Mouse (Mus musculus) MEL (cell line): Measurements from ENCODE around the gene Sprn. TPM values are rescaled to one million over a fixed set of nuclear protein-coding genes. Genes with fewer than 3 reads are reported as not detected.

Source experiments
- DNase-seq: peaks from one replicate; pipeline ENCODE4 v3.0.0; 2011; ENCODE audit warnings: low read depth, low spot score
- H3K27ac ChIP-seq: 2 replicates; pipeline ENCODE4 v1.5.1; 2012; ENCODE audit warnings: low read depth, mild to moderate bottlenecking, control low read depth, low read length, moderate library complexity; ENCODE audit not compliant: control insufficient read depth
- H3K27me3 ChIP-seq, 2 experiments: fragments of 150-350 bp in 1 of 2; sonication (generic) in 1 of 2; 2 replicates each; pipeline ENCODE4 v1.6.1; 2012; ENCODE audit warnings: low read length in 2 of 2, mild to moderate bottlenecking in 2 of 2, improper control_type of control experiment in 1 of 2, moderate library complexity in 1 of 2; ENCODE audit not compliant: insufficient read depth in 2 of 2, control insufficient read depth in 1 of 2
- H3K36me3 ChIP-seq, 2 experiments: 2 replicates each; pipeline ENCODE4 v1.6.1; 2012 to 2014; ENCODE audit warnings: low read length in 2 of 2, improper control_type of control experiment in 1 of 2, inconsistent platforms in 1 of 2, mild to moderate bottlenecking in 1 of 2; ENCODE audit not compliant: insufficient read depth in 2 of 2, control insufficient read depth in 1 of 2
- H3K4me1 ChIP-seq, 2 experiments: fragments of 150-350 bp in 1 of 2; sonication (generic) in 1 of 2; 2 replicates each; pipeline ENCODE4 v1.6.1; 2012; ENCODE audit warnings: low read length in 2 of 2, improper control_type of control experiment in 1 of 2, mild to moderate bottlenecking in 1 of 2; ENCODE audit not compliant: insufficient read depth in 2 of 2, control insufficient read depth in 1 of 2
- H3K4me3 ChIP-seq, 2 experiments: fragments of 150-350 bp in 1 of 2; sonication (generic) in 1 of 2; 2 replicates each; pipeline ENCODE4 v1.5.1; 2012; ENCODE audit warnings: low read depth in 2 of 2, low read length in 2 of 2, mild to moderate bottlenecking in 2 of 2, moderate library complexity in 2 of 2, control low read depth in 1 of 2, improper control_type of control experiment in 1 of 2; ENCODE audit not compliant: control insufficient read depth in 1 of 2, insufficient read depth in 1 of 2
- H3K79me2 ChIP-seq: 2 replicates; pipeline ENCODE4 v1.6.1; 2012; ENCODE audit warnings: mild to moderate bottlenecking, low read length, moderate library complexity; ENCODE audit not compliant: control insufficient read depth, poor library complexity, insufficient read depth
- H3K9ac ChIP-seq: 2 replicates; pipeline ENCODE4 v1.6.1; 2012; ENCODE audit warnings: low read depth, mild to moderate bottlenecking, control low read depth, low read length, moderate library complexity; ENCODE audit not compliant: control insufficient read depth, poor library complexity, severe bottlenecking
- H3K9me3 ChIP-seq: fragments of 150-350 bp; sonication (generic); replicated peaks from 2 replicates; pipeline ENCODE4 v1.6.1; 2012; ENCODE audit warnings: mild to moderate bottlenecking, low read length, improper control_type of control experiment, moderate library complexity; ENCODE audit not compliant: insufficient read depth
- BHLHE40 ChIP-seq: IDR thresholded peaks from 2 replicates; pipeline ENCODE4 v1.6.1; 2012; ENCODE audit warnings: low read depth, mild to moderate bottlenecking, inconsistent platforms, low read length, improper control_type of control experiment, borderline replicate concordance
- CHD1 ChIP-seq: IDR thresholded peaks from 2 replicates; pipeline ENCODE4 v1.6.1; 2012; ENCODE audit warnings: low read depth, mild to moderate bottlenecking, inconsistent platforms, low read length, improper control_type of control experiment
- CTCF ChIP-seq, 3 experiments: IDR thresholded peaks in 2 of 3; conservative IDR thresholded peaks in 1 of 3; 2 replicates each; pipeline ENCODE4 v1.5.1; 2011 to 2012; ENCODE audit warnings: low read length in 3 of 3, low read depth in 2 of 3, mild to moderate bottlenecking in 2 of 3, improper control_type of control experiment in 1 of 3, inconsistent platforms in 1 of 3, mixed read lengths in 1 of 3, moderate library complexity in 1 of 3; ENCODE audit not compliant: control insufficient read depth in 1 of 3, insufficient read depth in 1 of 3, poor library complexity in 1 of 3, severe bottlenecking in 1 of 3
- E2F4 ChIP-seq: IDR thresholded peaks from 2 replicates; pipeline ENCODE4 v1.6.1; 2011; ENCODE audit warnings: low read depth, low read length, improper control_type of control experiment, borderline replicate concordance
- EP300 ChIP-seq, 2 experiments: IDR thresholded peaks; 2 replicates each; pipeline ENCODE4 v1.6.1; 2011; ENCODE audit warnings: improper control_type of control experiment in 2 of 2, low read length in 2 of 2, low read depth in 1 of 2, mild to moderate bottlenecking in 1 of 2
- ETS1 ChIP-seq: IDR thresholded peaks from 2 replicates; pipeline ENCODE4 v1.6.1; 2012; ENCODE audit warnings: low read depth, mild to moderate bottlenecking, inconsistent platforms, low read length, improper control_type of control experiment, moderate library complexity
- GABPA ChIP-seq: IDR thresholded peaks from 2 replicates; pipeline ENCODE4 v1.6.1; 2012; ENCODE audit warnings: low read depth, mild to moderate bottlenecking, inconsistent platforms, low read length, improper control_type of control experiment, moderate library complexity
- GATA1 ChIP-seq: IDR thresholded peaks from 2 replicates; pipeline ENCODE4 v1.6.1; 2011; ENCODE audit warnings: low read depth, low read length, improper control_type of control experiment
- MAZ ChIP-seq: IDR thresholded peaks from 2 replicates; pipeline ENCODE4 v1.6.1; 2012; ENCODE audit warnings: low read depth, mild to moderate bottlenecking, inconsistent platforms, low read length, improper control_type of control experiment
- MXI1 ChIP-seq: IDR thresholded peaks from 2 replicates; pipeline ENCODE4 v1.6.1; 2011; ENCODE audit warnings: mild to moderate bottlenecking, low read depth, low read length, improper control_type of control experiment
- MYB ChIP-seq: IDR thresholded peaks from 2 replicates; pipeline ENCODE4 v1.6.1; 2011; ENCODE audit warnings: mild to moderate bottlenecking, low read depth, low read length, improper control_type of control experiment
- NELFE ChIP-seq: IDR thresholded peaks from 2 replicates; pipeline ENCODE4 v1.6.1; 2011; ENCODE audit warnings: low read depth, low read length, improper control_type of control experiment
- NRF1 ChIP-seq: IDR thresholded peaks from 2 replicates; pipeline ENCODE4 v1.6.1; 2014; ENCODE audit warnings: low read depth, mild to moderate bottlenecking, inconsistent platforms, low read length, improper control_type of control experiment, moderate library complexity; ENCODE audit not compliant: poor library complexity, insufficient read depth, severe bottlenecking
- POLR2AphosphoS2 ChIP-seq: IDR thresholded peaks from 2 replicates; pipeline ENCODE4 v1.6.1; 2011; ENCODE audit warnings: low read length, improper control_type of control experiment
- RCOR1 ChIP-seq: IDR thresholded peaks from 2 replicates; pipeline ENCODE4 v1.6.1; 2012; ENCODE audit warnings: low read depth, mild to moderate bottlenecking, inconsistent platforms, low read length, improper control_type of control experiment
- SIN3A ChIP-seq: IDR thresholded peaks from 2 replicates; pipeline ENCODE4 v1.6.1; 2012; ENCODE audit warnings: low read length, improper control_type of control experiment, inconsistent platforms
- SMC3 ChIP-seq: IDR thresholded peaks from 2 replicates; pipeline ENCODE4 v1.6.1; 2011; ENCODE audit warnings: low read depth, low read length, improper control_type of control experiment
- TAL1 ChIP-seq: IDR thresholded peaks from 2 replicates; pipeline ENCODE4 v1.6.1; 2012; ENCODE audit warnings: mild to moderate bottlenecking, inconsistent platforms, low read length, moderate library complexity, mixed read lengths
- TCF12 ChIP-seq: IDR thresholded peaks from 2 replicates; pipeline ENCODE4 v1.6.1; 2014; ENCODE audit warnings: low read depth, mild to moderate bottlenecking, inconsistent platforms, low read length, improper control_type of control experiment, moderate library complexity
- UBTF ChIP-seq: IDR thresholded peaks from 2 replicates; pipeline ENCODE4 v1.6.1; 2012; ENCODE audit warnings: low read depth, mild to moderate bottlenecking, inconsistent platforms, low read length, improper control_type of control experiment, moderate library complexity, borderline replicate concordance; ENCODE audit not compliant: insufficient read depth
- USF1 ChIP-seq: IDR thresholded peaks from 2 replicates; pipeline ENCODE4 v1.6.1; 2014; ENCODE audit warnings: low read depth, mild to moderate bottlenecking, inconsistent platforms, low read length, improper control_type of control experiment, moderate library complexity
- USF2 ChIP-seq, 2 experiments: IDR thresholded peaks; 2 replicates each; pipeline ENCODE4 v1.6.1; 2011 to 2012; ENCODE audit warnings: improper control_type of control experiment in 2 of 2, low read length in 2 of 2, borderline replicate concordance in 1 of 2, inconsistent platforms in 1 of 2, low read depth in 1 of 2, mild to moderate bottlenecking in 1 of 2; ENCODE audit not compliant: insufficient read depth in 1 of 2
- ZC3H11A ChIP-seq: IDR thresholded peaks from 2 replicates; pipeline ENCODE4 v1.6.1; 2012; ENCODE audit warnings: low read depth, mild to moderate bottlenecking, inconsistent platforms, low read length, improper control_type of control experiment
- ZNF384 ChIP-seq: IDR thresholded peaks from 2 replicates; pipeline ENCODE4 v1.6.1; 2012; ENCODE audit warnings: low read depth, mild to moderate bottlenecking, inconsistent platforms, low read length, improper control_type of control experiment
- polyA plus RNA-seq, 2 experiments: library from polyadenylated mRNA; stranded (reverse) in 1 of 2; unstranded in 1 of 2; fragments of >175 nt in 1 of 2; fragments of >200 nt in 1 of 2; gene quantifications; 2 replicates each; pipeline versions ENCODE4 v1.2.1 to v1.2.4; 2012; ENCODE audit warnings: low replicate concordance in 2 of 2, low read depth in 1 of 2; ENCODE audit not compliant: insufficient read length in 2 of 2, insufficient read depth in 1 of 2, missing spikeins in 1 of 2
- total RNA-seq: library from RNA; depleted of rRNA; stranded (reverse); fragments of 300-350 nt; gene quantifications from 2 replicates; pipeline ENCODE4 v1.2.3, GENCODE M21; 2012

Sprn gene
- total and polyA plus RNA-seq, 3 experiments: not detected

DNA sequence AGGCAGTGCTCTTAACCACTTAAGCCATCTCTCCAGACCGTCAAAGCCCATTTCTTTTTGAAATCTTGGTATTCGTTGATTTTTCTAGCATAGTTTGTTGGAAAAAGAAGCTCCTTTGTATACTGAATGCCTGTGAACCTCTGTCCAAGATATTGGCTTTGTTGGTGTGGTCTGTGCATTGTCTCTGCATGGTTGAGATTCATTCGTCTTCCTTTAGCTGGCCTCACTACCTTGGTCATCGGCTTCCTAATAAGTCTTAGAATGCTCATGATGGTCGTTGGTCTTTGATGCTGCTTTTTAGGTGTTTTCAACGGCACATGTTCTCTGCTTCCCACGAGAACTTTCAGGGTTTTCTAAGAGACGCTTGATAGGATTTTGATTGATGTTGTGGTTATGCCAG is 41.3 kb upstream of the Sprn start:
- H3K4me1 ChIP-seq: peaks cover 0 to 10% of the 10 kb centered on the region in 2 experiments; a peak in 2 of 4 replicates
- TF ChIP-seq ETS1 (no peak), NRF1 (no peak), MYB (no peak), ZC3H11A (no peak), UBTF (no peak), GATA1 (no peak), MXI1 (no peak), TAL1 (no peak), SMC3 (no peak), TCF12 (no peak)
- TF ChIP-seq, all 39 proteins: peak for 0
- no peaks in the 10 kb centered on the region for H3K27me3 ChIP-seq
- H3K9ac ChIP-seq: no peak overlapping the region
- H3K9me3 ChIP-seq: no peaks in the 10 kb centered on the region
- no peak for DNase-seq
- no peaks in the 10 kb centered on the region for H3K79me2 ChIP-seq
- no peak overlapping the region for H3K4me3 ChIP-seq
- no peak overlapping the region for H3K27ac ChIP-seq
- peaks cover 0 to 3% of the 10 kb centered on the region in 2 experiments; a peak in 2 of 4 replicates for H3K36me3 ChIP-seq

DNA sequence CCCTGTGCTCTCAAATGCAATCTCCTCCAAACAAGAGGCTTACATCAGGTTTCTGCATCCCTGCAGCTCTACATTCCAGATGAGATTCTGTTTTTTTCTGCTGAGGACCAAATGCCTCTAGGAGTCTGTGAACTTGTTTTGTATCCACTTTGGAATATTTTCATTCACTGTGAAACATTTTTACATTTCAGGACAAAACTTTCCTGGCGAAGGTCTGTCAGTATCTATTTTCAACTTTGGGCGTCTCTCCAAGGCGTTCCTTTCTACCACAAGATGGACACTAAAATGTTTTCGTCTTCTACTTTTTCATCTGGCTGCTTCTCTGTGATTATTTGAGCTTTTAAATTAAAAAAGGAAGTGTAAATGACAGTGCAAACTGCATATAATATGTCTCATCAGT is 39.4 kb upstream of the Sprn start:
- Histone ChIP-seq H3K27ac (no peak overlapping the region), H3K4me3 (no peak overlapping the region)
- no peak for TF ChIP-seq EP300 (IDR thresholded peaks at IDR 0.05; ENCODE audit: low read depth in 1 of 2, low read length in 2 of 2)
- no peak for TF ChIP-seq CTCF (IDR thresholded peaks at IDR 0.05 in 2 of 3, conservative IDR thresholded peaks at IDR 0.05 in 1 of 3; ENCODE audit: control insufficient read depth in 1 of 3, insufficient read depth in 1 of 3, low read depth in 2 of 3, low read length in 3 of 3, poor library complexity in 1 of 3, severe bottlenecking in 1 of 3)
- TF ChIP-seq TAL1: no peak
- no peak for TF ChIP-seq SMC3
- no peak for TF ChIP-seq RCOR1
- no peak for TF ChIP-seq TCF12
- no peak for TF ChIP-seq USF1
- no peak for TF ChIP-seq SIN3A
- no peak for TF ChIP-seq MAZ
- no peak for TF ChIP-seq CHD1
- TF ChIP-seq ZNF384: no peak
- TF ChIP-seq ETS1: no peak
- no peak for TF ChIP-seq BHLHE40
- no peak for TF ChIP-seq USF2 (IDR thresholded peaks at IDR 0.05; ENCODE audit: borderline replicate concordance in 1 of 2, insufficient read depth in 1 of 2, low read depth in 1 of 2, low read length in 2 of 2)
- no peak for TF ChIP-seq GABPA
- no peak for TF ChIP-seq NELFE
- TF ChIP-seq POLR2AphosphoS2: no peak
- TF ChIP-seq E2F4: no peak
- TF ChIP-seq, all 39 proteins: peak for 0
- no peak overlapping the region for H3K9ac ChIP-seq
- no peaks in the 10 kb centered on the region for H3K36me3 ChIP-seq
- H3K4me1 ChIP-seq: peaks cover 0 to 3% of the 10 kb centered on the region in 2 experiments; a peak in 2 of 4 replicates
- no peak for DNase-seq
- no peaks in the 10 kb centered on the region for H3K27me3 ChIP-seq
- no peaks in the 10 kb centered on the region for H3K9me3 ChIP-seq
- no peaks in the 10 kb centered on the region for H3K79me2 ChIP-seq
